Mouse (Mus musculus) kidney, postnatal 0 days (tissue): ENCODE measurements around the gene Git1. TPM values are rescaled to one million over a fixed set of nuclear protein-coding genes. Genes with fewer than 3 reads are reported as not detected.

Experiments
- ATAC-seq: fragments of 200-750 bp; cut with Nextera tagmentation; replicated peaks from 2 replicates; pipeline ENCODE4 v1.8.0; 2017; ENCODE audit warnings: low read depth, moderate number of reproducible peaks, moderate TSS enrichment, moderate library complexity; ENCODE audit not compliant: low FRiP score
- DNase-seq: peaks from one replicate; pipeline ENCODE4 v3.0.0-alpha.2; 2016; ENCODE audit warnings: low spot score
- H3K27ac ChIP-seq: fragments of 300-500 bp; sonication (generic); 2 replicates; pipeline ENCODE4 v1.5.1; 2014; ENCODE audit warnings: mild to moderate bottlenecking
- H3K27me3 ChIP-seq: fragments of 300-500 bp; sonication (generic); 2 replicates; pipeline ENCODE4 v1.6.1; 2014; ENCODE audit warnings: low read length, mixed read lengths; ENCODE audit not compliant: insufficient read depth
- H3K36me3 ChIP-seq: fragments of 300-500 bp; sonication (generic); 2 replicates; pipeline ENCODE4 v1.6.1; 2014; ENCODE audit warnings: low read length, mixed read lengths; ENCODE audit not compliant: insufficient read depth
- H3K4me1 ChIP-seq: fragments of 300-500 bp; sonication (generic); replicated peaks from 2 replicates; pipeline ENCODE4 v1.6.1; 2014; ENCODE audit warnings: antibody characterized with exemption, low read length, mixed read lengths; ENCODE audit not compliant: insufficient read depth
- H3K4me2 ChIP-seq: fragments of 300-500 bp; sonication (generic); 2 replicates; pipeline ENCODE4 v1.6.1; 2014; ENCODE audit warnings: mild to moderate bottlenecking, low read length, moderate library complexity, mixed read lengths
- H3K4me3 ChIP-seq: fragments of 300-500 bp; sonication (generic); replicated peaks from 2 replicates; pipeline ENCODE4 v1.5.1; 2014; ENCODE audit warnings: low read depth, low read length
- H3K9ac ChIP-seq: fragments of 300-500 bp; sonication (generic); 2 replicates; pipeline ENCODE4 v1.6.1; 2014; ENCODE audit warnings: low read depth, low read length
- H3K9me3 ChIP-seq: fragments of 300-500 bp; sonication (generic); replicated peaks from 2 replicates; pipeline ENCODE4 v1.6.1; 2016; ENCODE audit warnings: low read length, inconsistent platforms, mixed read lengths
- CTCF ChIP-seq: IDR thresholded peaks from 2 replicates; pipeline ENCODE4 v1.5.1; 2016; ENCODE audit warnings: antibody characterized with exemption, low read depth, mild to moderate bottlenecking, moderate library complexity
- WGBS: fragments of 180-500 bp; shearing (Covaris S2); extraction: QIAGEN DNeasy Blood & Tissue Kit; methylation state at CpG from one replicate; pipeline ENCODE4 v1.1.7; 2014; 5-methylcytosine and 5-hydroxymethylcytosine counted together
- polyA plus RNA-seq: library from polyadenylated mRNA; unstranded; fragments of >200 nt; fragmentation: Nextera tagmentation; extraction: Ambion mirVana; gene quantifications from 2 replicates; pipeline ENCODE4 v1.2.1, GENCODE M21; 2015

The Git1 gene
- polyA plus RNA-seq, 1 experiment from 2014 or later: 11.3 TPM

- no peak for TF ChIP-seq CTCF
- no peak for ATAC-seq
- no peaks in the 10 kb centered on the region for H3K4me1 ChIP-seq
- H3K4me2 ChIP-seq: no peak overlapping the region
- no peak overlapping the region for H3K9ac ChIP-seq
- DNase-seq: no peak
- 96% methylated on average over 7 of the region's 7 CpGs for WGBS
- no peak overlapping the region for H3K27ac ChIP-seq
- H3K27me3 ChIP-seq: no peaks in the 10 kb centered on the region
- no peak overlapping the region for H3K4me3 ChIP-seq
- peaks cover 49% of the 10 kb centered on the region for H3K36me3 ChIP-seq
- no peaks in the 10 kb centered on the region for H3K9me3 ChIP-seq
Observed at GRCm38 (mm10) chr11:77545261-77545660, 51.9 kb downstream of the Git1 start.

Other genes starting within 250 kb of the Git1 start
- 0.09 and 0.42 TPM in 2 replicates for gene Coro6, start 31.2 kb upstream of the Git1 start, polyA plus RNA-seq
- 5.8 and 6.4 TPM in 2 replicates for gene Ankrd13b, start 3.9 kb upstream of the Git1 start, polyA plus RNA-seq
- gene Abhd15, start 21.6 kb downstream of the Git1 start, polyA plus RNA-seq: 1.9 and 2.2 TPM in 2 replicates
- 34.8 and 36.0 TPM in 2 replicates for gene Trp53i13, start 22.4 kb downstream of the Git1 start, polyA plus RNA-seq
- gene Gm10392, start 25.6 kb downstream of the Git1 start, polyA plus RNA-seq: not detected in 2 replicates
- gene Taok1, start 114.3 kb downstream of the Git1 start, polyA plus RNA-seq: 17.5 and 17.7 TPM in 2 replicates
- 3.9 and 4.4 TPM in 2 replicates for gene Nufip2, start 192.6 kb downstream of the Git1 start, polyA plus RNA-seq
- not detected in 2 replicates for gene Cryba1, start 231.7 kb downstream of the Git1 start, polyA plus RNA-seq